Mouse (Mus musculus): ENCODE results near the gene Mylk2. TPM values are rescaled to one million over a fixed set of nuclear protein-coding genes. Genes with fewer than 3 reads are reported as not detected.

The Mylk2 gene
- polyA plus RNA-seq, 1 experiment from 2014 or later, result not detected

- Histone ChIP-seq H3K4me1 (replicated peaks; ENCODE audit: control insufficient read depth, insufficient read depth, low read length) (no peaks in the 10 kb centered on the region), H3K36me3 (ENCODE audit: control insufficient read depth, insufficient read depth, low read length) (peaks cover 37% of the 10 kb centered on the region), H3K4me2 (no peak overlapping the region), H3K27me3 (replicated peaks; ENCODE audit: control insufficient read depth, insufficient read depth, low read length) (no peaks in the 10 kb centered on the region), H3K9ac (ENCODE audit: low read depth, low read length) (no peak overlapping the region), H3K9me3 (ENCODE audit: control insufficient read depth, low read length) (no peaks in the 10 kb centered on the region), H3K27ac (ENCODE audit: low read depth, low read length) (no peak overlapping the region), H3K4me3 (ENCODE audit: low read depth, low read length) (no peak overlapping the region)
- ATAC-seq (replicated peaks; ENCODE audit: low FRiP score) (no peak), DNase-seq (ENCODE audit: low spot score) (no peak)
- 93% methylated on average over 9 of the region's 9 CpGs for WGBS
Measured at GRCm38 (mm10) chr2:152895834-152896233, 15.3 kb upstream of the Mylk2 start.

- no peak for ATAC-seq (replicated peaks; ENCODE audit: low FRiP score)
- H3K9me3 ChIP-seq (ENCODE audit: control insufficient read depth, low read length), result no peaks in the 10 kb centered on the region
- H3K4me2 ChIP-seq, result no peak overlapping the region
- no peak overlapping the region for H3K27ac ChIP-seq (ENCODE audit: low read depth, low read length)
- H3K4me3 ChIP-seq (ENCODE audit: low read depth, low read length), result no peak overlapping the region
- peaks cover 30% of the 10 kb centered on the region for H3K36me3 ChIP-seq (ENCODE audit: control insufficient read depth, insufficient read depth, low read length)
- no peaks in the 10 kb centered on the region for H3K4me1 ChIP-seq (replicated peaks; ENCODE audit: control insufficient read depth, insufficient read depth, low read length)
- no peaks in the 10 kb centered on the region for H3K27me3 ChIP-seq (replicated peaks; ENCODE audit: control insufficient read depth, insufficient read depth, low read length)
- 79% methylated on average over 3 of the region's 3 CpGs for WGBS
- DNase-seq (ENCODE audit: low spot score), result no peak
- H3K9ac ChIP-seq (ENCODE audit: low read depth, low read length), result no peak overlapping the region
Measured at GRCm38 (mm10) chr2:152896926-152897325, 14.2 kb upstream of the Mylk2 start.

DNA sequence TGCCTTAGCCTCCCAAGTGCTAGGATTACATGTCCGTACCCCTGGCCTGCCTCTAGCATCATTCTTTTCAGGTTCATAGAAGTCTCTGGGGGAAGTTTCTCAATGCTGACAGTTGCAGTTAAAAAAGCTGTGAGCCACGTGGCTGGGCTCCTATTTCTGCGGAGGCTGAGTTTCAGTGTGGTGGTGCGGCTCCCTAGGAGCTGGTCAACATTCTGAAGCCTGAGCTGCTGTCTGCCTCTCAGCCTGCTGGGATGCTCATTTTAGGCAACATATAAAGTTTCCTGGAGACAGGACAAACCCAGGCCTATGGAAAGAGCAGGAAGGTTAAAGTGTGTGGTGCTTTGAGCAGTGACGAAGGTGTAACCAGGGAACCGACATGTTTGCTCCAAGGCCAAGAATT lies 12.1 kb upstream of the Mylk2 start:
- Histone ChIP-seq H3K9me3 (ENCODE audit: control insufficient read depth, low read length) (no peaks in the 10 kb centered on the region), H3K9ac (ENCODE audit: low read depth, low read length) (no peak overlapping the region), H3K36me3 (ENCODE audit: control insufficient read depth, insufficient read depth, low read length) (peaks cover 10% of the 10 kb centered on the region; the same call in 1 of the 2 replicates), H3K4me1 (replicated peaks; ENCODE audit: control insufficient read depth, insufficient read depth, low read length) (no peaks in the 10 kb centered on the region), H3K4me3 (ENCODE audit: low read depth, low read length) (no peak overlapping the region), H3K4me2 (no peak overlapping the region), H3K27me3 (replicated peaks; ENCODE audit: control insufficient read depth, insufficient read depth, low read length) (no peaks in the 10 kb centered on the region), H3K27ac (ENCODE audit: low read depth, low read length) (no peak overlapping the region)
- ATAC-seq (replicated peaks; ENCODE audit: low FRiP score) (no peak), DNase-seq (ENCODE audit: low spot score) (no peak)
- 75% methylated on average over 6 of the region's 6 CpGs for WGBS

- Histone ChIP-seq H3K27me3 (replicated peaks; ENCODE audit: control insufficient read depth, insufficient read depth, low read length) (no peaks in the 10 kb centered on the region), H3K4me3 (ENCODE audit: low read depth, low read length) (no peak overlapping the region), H3K4me2 (no peak overlapping the region), H3K9me3 (ENCODE audit: control insufficient read depth, low read length) (no peaks in the 10 kb centered on the region), H3K27ac (ENCODE audit: low read depth, low read length) (no peak overlapping the region), H3K4me1 (replicated peaks; ENCODE audit: control insufficient read depth, insufficient read depth, low read length) (peaks cover 5% of the 10 kb centered on the region; the same call in 1 of the 2 replicates), H3K9ac (ENCODE audit: low read depth, low read length) (no peak overlapping the region), H3K36me3 (ENCODE audit: control insufficient read depth, insufficient read depth, low read length) (no peaks in the 10 kb centered on the region)
- WGBS, result 89% methylated on average over 15 of the region's 15 CpGs
- DNase-seq (ENCODE audit: low spot score), result no peak
- no peak for ATAC-seq (replicated peaks; ENCODE audit: low FRiP score)
Measured at GRCm38 (mm10) chr2:152901296-152901695, 9.9 kb upstream of the Mylk2 start.

DNA sequence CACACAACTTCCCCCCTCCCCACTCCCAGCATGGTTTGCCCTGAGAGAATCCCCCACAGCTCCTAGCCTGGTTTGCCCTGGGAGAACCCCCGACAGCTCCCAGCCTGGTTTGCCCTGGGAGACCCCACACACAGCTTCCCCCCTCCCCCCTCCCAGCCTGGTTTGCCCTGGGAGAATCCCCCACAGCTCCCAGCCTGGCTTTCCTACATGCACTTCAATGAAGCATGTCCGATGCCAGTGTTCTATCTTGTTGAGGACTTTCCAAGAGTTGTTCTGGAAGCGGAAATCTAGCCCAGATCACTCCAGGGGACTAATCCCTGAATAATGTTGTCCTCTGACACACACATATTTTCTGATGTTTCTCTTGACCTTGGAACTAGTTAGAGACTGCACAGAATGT lies 8.5 kb upstream of the Mylk2 start:
- WGBS, result 60% methylated on average over 3 of the region's 3 CpGs
- Histone ChIP-seq H3K4me2 (no peak overlapping the region), H3K4me3 (ENCODE audit: low read depth, low read length) (no peak overlapping the region), H3K36me3 (ENCODE audit: control insufficient read depth, insufficient read depth, low read length) (no peaks in the 10 kb centered on the region), H3K27me3 (replicated peaks; ENCODE audit: control insufficient read depth, insufficient read depth, low read length) (no peaks in the 10 kb centered on the region), H3K9ac (ENCODE audit: low read depth, low read length) (no peak overlapping the region), H3K27ac (ENCODE audit: low read depth, low read length) (no peak overlapping the region), H3K9me3 (ENCODE audit: control insufficient read depth, low read length) (no peaks in the 10 kb centered on the region), H3K4me1 (replicated peaks; ENCODE audit: control insufficient read depth, insufficient read depth, low read length) (peaks cover 5% of the 10 kb centered on the region; the same call in 1 of the 2 replicates)
- DNase-seq (ENCODE audit: low spot score) (no peak), ATAC-seq (replicated peaks; ENCODE audit: low FRiP score) (no peak)

DNA sequence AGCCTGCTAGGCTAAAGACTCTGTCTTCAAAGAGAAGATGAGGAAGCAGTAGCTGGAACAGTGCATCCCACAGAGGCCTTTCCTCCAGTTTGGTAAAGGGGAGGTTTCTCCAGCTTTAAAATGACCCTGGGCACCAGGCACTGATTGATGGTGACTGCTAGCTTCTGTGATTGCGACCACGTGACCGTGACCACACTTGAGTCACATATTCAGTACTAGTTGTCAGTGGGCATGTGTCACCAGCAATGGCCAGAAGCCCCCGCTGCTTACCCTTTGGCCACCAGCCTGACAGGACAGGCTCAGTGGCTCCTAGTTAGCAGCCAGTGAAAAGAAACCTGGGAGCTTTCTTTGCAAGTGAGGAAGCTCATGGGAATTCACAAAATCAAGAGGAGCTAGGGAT lies 7.6 kb upstream of the Mylk2 start:
- Histone ChIP-seq H3K4me2 (no peak overlapping the region), H3K4me1 (replicated peaks; ENCODE audit: control insufficient read depth, insufficient read depth, low read length) (peaks cover 5% of the 10 kb centered on the region; the same call in 1 of the 2 replicates), H3K27ac (ENCODE audit: low read depth, low read length) (no peak overlapping the region), H3K9me3 (ENCODE audit: control insufficient read depth, low read length) (no peaks in the 10 kb centered on the region), H3K9ac (ENCODE audit: low read depth, low read length) (no peak overlapping the region), H3K27me3 (replicated peaks; ENCODE audit: control insufficient read depth, insufficient read depth, low read length) (no peaks in the 10 kb centered on the region), H3K4me3 (ENCODE audit: low read depth, low read length) (no peak overlapping the region), H3K36me3 (ENCODE audit: control insufficient read depth, insufficient read depth, low read length) (no peaks in the 10 kb centered on the region)
- WGBS, result 70% methylated on average over 4 of the region's 4 CpGs
- no peak for DNase-seq (ENCODE audit: low spot score)
- no peak for ATAC-seq (replicated peaks; ENCODE audit: low FRiP score)

DNA sequence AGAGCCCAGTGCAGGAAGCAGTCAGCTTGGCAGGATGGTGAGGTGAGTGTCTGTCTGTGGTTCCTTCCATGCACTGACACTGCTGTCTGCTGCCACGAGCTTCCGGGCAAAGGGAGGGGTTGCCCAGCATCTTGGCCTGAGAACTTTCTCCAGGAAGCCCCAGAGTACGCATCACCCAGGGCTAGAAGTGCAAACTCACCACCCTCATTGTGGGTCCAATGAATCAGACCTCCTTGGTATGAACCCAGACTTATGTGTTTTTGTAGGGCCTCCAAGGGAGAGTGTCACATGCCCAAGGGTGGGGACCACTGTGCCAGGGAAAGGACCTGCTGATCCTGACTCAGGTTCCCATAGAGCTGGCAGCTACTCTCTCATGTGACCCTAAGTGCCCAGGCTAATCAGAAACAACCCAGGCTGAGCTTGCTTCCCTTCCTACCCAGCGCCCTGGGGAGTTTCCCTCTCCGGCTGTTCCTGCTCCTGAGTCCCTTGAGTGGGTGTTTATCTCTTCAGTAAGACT lies 7.0 kb upstream of the Mylk2 start:
- Histone ChIP-seq H3K27ac (ENCODE audit: low read depth, low read length) (no peak overlapping the region), H3K9me3 (ENCODE audit: control insufficient read depth, low read length) (no peaks in the 10 kb centered on the region), H3K4me2 (no peak overlapping the region), H3K4me1 (replicated peaks; ENCODE audit: control insufficient read depth, insufficient read depth, low read length) (peaks cover 5% of the 10 kb centered on the region; the same call in 1 of the 2 replicates), H3K4me3 (ENCODE audit: low read depth, low read length) (no peak overlapping the region), H3K36me3 (ENCODE audit: control insufficient read depth, insufficient read depth, low read length) (no peaks in the 10 kb centered on the region), H3K9ac (ENCODE audit: low read depth, low read length) (no peak overlapping the region), H3K27me3 (replicated peaks; ENCODE audit: control insufficient read depth, insufficient read depth, low read length) (no peaks in the 10 kb centered on the region)
- ATAC-seq (replicated peaks; ENCODE audit: low FRiP score) (no peak), DNase-seq (ENCODE audit: low spot score) (no peak)
- 37% methylated on average over 5 of the region's 5 CpGs for WGBS

DNA sequence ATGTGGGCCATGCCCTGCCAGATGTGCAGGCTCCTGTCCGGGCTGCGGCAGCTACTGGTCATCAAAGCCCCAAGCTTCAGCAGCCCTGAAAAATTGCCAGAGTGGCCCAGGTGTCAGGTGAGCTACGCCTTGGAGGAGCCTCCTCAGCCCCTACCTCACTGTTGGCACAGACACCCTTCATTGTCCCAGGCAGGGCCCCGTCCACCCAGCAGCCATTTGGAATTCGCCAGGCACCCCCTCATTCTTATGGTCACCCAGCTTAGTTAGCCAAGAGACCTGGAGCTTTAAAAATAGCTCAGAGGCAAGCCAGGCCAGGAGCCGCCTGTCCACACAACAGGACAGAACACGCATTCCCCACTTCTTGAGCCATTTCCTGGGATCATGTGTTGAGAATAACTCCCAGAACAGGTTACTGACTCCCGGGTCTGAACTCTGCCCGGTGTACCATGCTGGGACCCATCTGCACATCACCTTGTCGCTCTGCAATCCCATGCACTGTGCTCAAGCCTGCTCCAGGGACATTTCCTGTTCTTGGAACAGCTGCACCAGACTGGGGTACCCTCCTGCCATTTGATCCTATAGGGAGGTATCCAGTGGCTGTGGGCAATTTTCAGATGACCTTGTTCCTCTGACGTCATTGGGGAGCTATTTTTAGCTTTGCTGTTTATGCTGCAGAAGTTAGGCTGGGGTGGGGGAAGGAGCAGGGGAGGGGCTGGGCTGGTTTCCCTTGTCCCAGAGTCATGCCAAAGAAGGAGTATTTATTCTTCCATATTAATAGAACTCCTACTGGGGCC lies 5.9 kb upstream of the Mylk2 start:
- no peak overlapping the region for H3K27ac ChIP-seq (ENCODE audit: low read depth, low read length)
- no peaks in the 10 kb centered on the region for H3K9me3 ChIP-seq (ENCODE audit: control insufficient read depth, low read length)
- peaks cover 5% of the 10 kb centered on the region; the same call in 1 of the 2 replicates for H3K4me1 ChIP-seq (replicated peaks; ENCODE audit: control insufficient read depth, insufficient read depth, low read length)
- H3K9ac ChIP-seq (ENCODE audit: low read depth, low read length), result no peak overlapping the region
- ATAC-seq (replicated peaks; ENCODE audit: low FRiP score) (no peak), DNase-seq (ENCODE audit: low spot score) (no peak)
- H3K27me3 ChIP-seq (replicated peaks; ENCODE audit: control insufficient read depth, insufficient read depth, low read length), result no peaks in the 10 kb centered on the region; the same call in 1 of the 2 replicates
- H3K4me3 ChIP-seq (ENCODE audit: low read depth, low read length), result no peak overlapping the region
- H3K36me3 ChIP-seq (ENCODE audit: control insufficient read depth, insufficient read depth, low read length), result no peaks in the 10 kb centered on the region
- no peak overlapping the region for H3K4me2 ChIP-seq
- WGBS, result 57% methylated on average over 11 of the region's 11 CpGs

Measured in liver, embryonic 11.5 days (tissue).